ENCODE assay signal across 27 mouse cellular contexts in genomic region chr2:163776661-163777060, GRCm38 (mm10). TPM values are rescaled to one million over a fixed set of nuclear protein-coding genes. Genes with fewer than 3 reads are reported as not detected.
"Had no signal": no experiment of that assay in that cellular context is flagged by ENCODE, and none has a peak within 500 bp of the region (broad histone marks: within the 10 kb centered on the region; RNA-seq: fewer than 3 reads in every experiment).

No protein-coding gene starts in this region.

- H3K4me3 ChIP-seq: heart, adult 2 months; heart, embryonic 13.5 days; heart, embryonic 15.5 days; hindbrain, embryonic 13.5 days; hindbrain, embryonic 15.5 days; kidney, embryonic 15.5 days; layer of hippocampus, adult 2 months; left cerebral cortex, adult 2 months; limb, embryonic 10.5 days; limb, embryonic 12.5 days had no signal

- H3K27ac ChIP-seq: heart, adult 2 months; heart, embryonic 13.5 days; heart, embryonic 15.5 days; hindbrain, embryonic 13.5 days; hindbrain, embryonic 15.5 days; hindbrain, postnatal 0 days; kidney, embryonic 15.5 days; kidney, postnatal 0 days; layer of hippocampus, adult 2 months; left cerebral cortex, adult 2 months; limb, embryonic 10.5 days; limb, embryonic 12.5 days had no signal

- H3K9me3 ChIP-seq: heart, embryonic 13.5 days; heart, embryonic 15.5 days; hindbrain, embryonic 13.5 days; hindbrain, embryonic 15.5 days; kidney, embryonic 15.5 days; limb, embryonic 10.5 days; limb, embryonic 12.5 days had no signal

- DNase-seq: forebrain, postnatal 0 days; gastrocnemius, postnatal 14 days; gastrocnemius, postnatal 36 days; heart, adult 11 months; heart, adult 2 months; heart, postnatal 14 days; heart, postnatal 36 days; kidney, adult 11 months; kidney, adult 2 months; kidney, adult 9 months; kidney, postnatal 14 days; kidney, postnatal 4 days had no signal

- H3K4me1 ChIP-seq: heart, embryonic 13.5 days; heart, embryonic 15.5 days; hindbrain, embryonic 13.5 days; hindbrain, embryonic 15.5 days; kidney, embryonic 15.5 days; limb, embryonic 10.5 days; limb, embryonic 12.5 days had no signal

- H3K9ac ChIP-seq: forebrain, postnatal 0 days; heart, embryonic 13.5 days; heart, embryonic 15.5 days; hindbrain, embryonic 13.5 days; hindbrain, embryonic 15.5 days; kidney, embryonic 15.5 days; limb, embryonic 12.5 days had no signal

- ATAC-seq: forebrain, postnatal 0 days; hindbrain, postnatal 0 days; intestine, embryonic 16.5 days had no signal

- H3K36me3 ChIP-seq: heart, embryonic 13.5 days; heart, embryonic 15.5 days; hindbrain, embryonic 13.5 days; hindbrain, embryonic 15.5 days; kidney, embryonic 15.5 days; limb, embryonic 10.5 days; limb, embryonic 12.5 days had no signal

- H3K27me3 ChIP-seq: kidney, embryonic 15.5 days had no signal

- H3K4me2 ChIP-seq: heart, embryonic 11.5 days; heart, embryonic 13.5 days; heart, embryonic 15.5 days; hindbrain, embryonic 13.5 days; hindbrain, embryonic 15.5 days; kidney, embryonic 15.5 days; limb, embryonic 12.5 days had no signal

RNA-seq across cellular contexts. Expression of gene Ccn5, which starts 44.0 kb away (rescaled TPM):
- total RNA-seq: forebrain, postnatal 0 days; hematopoietic stem cell, adult 5-6 weeks; layer of hippocampus, adult 2 months; layer of hippocampus, postnatal 25 days had no signal
